9 mouse cellular contexts compared by ENCODE assay signal in the genomic region with DNA sequence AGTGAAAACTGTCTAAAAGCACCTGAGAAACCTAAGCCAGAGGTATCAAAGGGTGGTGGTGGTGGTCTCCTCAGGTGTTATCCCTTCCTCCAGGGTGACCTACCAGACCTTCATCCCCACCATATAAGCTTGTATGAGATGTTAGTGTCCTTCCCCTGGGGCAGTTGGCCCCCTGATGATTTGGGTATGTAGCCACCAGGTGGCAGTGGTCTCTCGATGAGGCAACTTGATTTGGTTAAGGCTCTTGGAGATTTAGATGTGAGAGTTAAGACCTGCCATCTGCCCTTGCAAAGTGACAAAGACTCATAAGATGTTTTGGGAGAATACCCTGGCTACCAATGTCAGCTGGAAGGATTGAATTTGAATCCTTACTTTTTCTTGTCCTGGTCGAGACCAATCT.
DNase-seq lines count a peak whose midpoint lies in the region; ATAC-seq lines count a peak whose summit lies in the region.
"Had no signal": no experiment of that assay in that cellular context is flagged by ENCODE, and none has a peak within 500 bp of the region (broad histone marks: within the 10 kb centered on the region; RNA-seq: fewer than 3 reads in every experiment).

No protein-coding gene starts in this region.

- H3K27ac ChIP-seq in hindbrain, embryonic 11.5 days (ENCODE audit: low read depth, low read length) = no peak overlapping the region
- H3K27ac ChIP-seq in hindbrain, embryonic 13.5 days = no peak overlapping the region
- H3K27ac ChIP-seq: limb, embryonic 12.5 days had no signal

- H3K9me3 ChIP-seq in hindbrain, embryonic 11.5 days (ENCODE audit: control insufficient read depth, low read length) = no peaks in the 10 kb centered on the region
- H3K9me3 ChIP-seq in hindbrain, embryonic 13.5 days = no peaks in the 10 kb centered on the region

- no peaks in the 10 kb centered on the region for H3K4me1 ChIP-seq in hindbrain, embryonic 11.5 days (replicated peaks; ENCODE audit: control insufficient read depth, insufficient read depth, low read length)
- H3K4me1 ChIP-seq in hindbrain, embryonic 13.5 days (replicated peaks) = peaks cover 21% of the 10 kb centered on the region

- H3K4me3 ChIP-seq in hindbrain, embryonic 11.5 days (ENCODE audit: low read depth, low read length) = no peak overlapping the region
- H3K4me3 ChIP-seq in hindbrain, embryonic 13.5 days = no peak overlapping the region
- H3K4me3 ChIP-seq: limb, embryonic 12.5 days had no signal

- peak; percentile 43 for DNase-seq in hindbrain, embryonic 11.5 days (ENCODE audit: low spot score)
- peak; percentile 24 to 60 for DNase-seq in spleen, adult 18-20 months
- no peak for DNase-seq in spleen, adult 12 weeks (ENCODE audit: low spot score)
- DNase-seq in c-Kit-positive CD71-negative TER-119-negative erythroid progenitor cells, embryonic 14.5 days (ENCODE audit: low read depth) = peak; percentile 38
- DNase-seq in thymus, postnatal 25 days = peak; percentile 52
- DNase-seq in frontal cortex, postnatal 10 days (ENCODE audit: low spot score in 2 of 2) = no peak

- no peak overlapping the region for H3K9ac ChIP-seq in hindbrain, embryonic 11.5 days (ENCODE audit: low read depth, low read length)
- H3K9ac ChIP-seq in hindbrain, embryonic 13.5 days = no peak overlapping the region
- H3K9ac ChIP-seq: limb, embryonic 12.5 days had no signal

- ATAC-seq in hindbrain, embryonic 11.5 days (ENCODE audit: low FRiP score) = no peak
- ATAC-seq in hindbrain, embryonic 13.5 days (ENCODE audit: low FRiP score) = no peak
- ATAC-seq in monocyte, adult 5-6 weeks (replicated peaks; ENCODE audit: insufficient number of reproducible peaks, low FRiP score, low TSS enrichment, poor library complexity, severe bottlenecking) = no peak

- no peaks in the 10 kb centered on the region for H3K36me3 ChIP-seq in hindbrain, embryonic 11.5 days (ENCODE audit: control insufficient read depth, insufficient read depth, low read length)
- peaks cover 31% of the 10 kb centered on the region for H3K36me3 ChIP-seq in hindbrain, embryonic 13.5 days

- no peaks in the 10 kb centered on the region for H3K27me3 ChIP-seq in hindbrain, embryonic 11.5 days (ENCODE audit: control insufficient read depth, insufficient read depth, low read length)
- no peaks in the 10 kb centered on the region for H3K27me3 ChIP-seq in hindbrain, embryonic 13.5 days
- H3K27me3 ChIP-seq: limb, embryonic 12.5 days had no signal

- no peak overlapping the region for H3K4me2 ChIP-seq in hindbrain, embryonic 11.5 days (replicated peaks; ENCODE audit: low read depth, low read length)
- no peak overlapping the region for H3K4me2 ChIP-seq in hindbrain, embryonic 13.5 days
- H3K4me2 ChIP-seq: limb, embryonic 12.5 days had no signal

- 76% methylated on average over 2 of the region's 2 CpGs for WGBS in hindbrain, embryonic 11.5 days
- WGBS in hindbrain, embryonic 13.5 days = 75% methylated on average over 2 of the region's 2 CpGs

Comparison
In these comparisons a context has a peak if more than half of its experiments do, and no peak if none do; other contexts are left out.
1. DNase-seq: peak in hindbrain, embryonic 11.5 days (single experiment), spleen, adult 18-20 months (2 of 2), c-Kit-positive CD71-negative TER-119-negative erythroid progenitor cells, embryonic 14.5 days (single experiment) and thymus, postnatal 25 days (single experiment); none in spleen, adult 12 weeks (single experiment) and frontal cortex, postnatal 10 days (0 of 2).